ENCODE assay signal across 8 mouse cellular contexts in genomic region chr2:30287027-30287373, GRCm38 (mm10). TPM values are rescaled to one million over a fixed set of nuclear protein-coding genes. Genes with fewer than 3 reads are reported as not detected.
A peak's percentile ranks its signal among the peaks of the same experiment; 100 is the strongest.
DNase-seq lines count a peak whose midpoint lies in the region; ATAC-seq and TF ChIP-seq lines count a peak whose summit lies in the region.

No protein-coding gene starts in this region.

- peak overlapping the region; percentile 83 for H3K4me3 ChIP-seq in lung, embryonic 15.5 days
- H3K4me3 ChIP-seq in liver, embryonic 15.5 days (replicated peaks): peak overlapping the region; percentile 88
- H3K4me3 ChIP-seq in stomach, postnatal 0 days (ENCODE audit: low read depth, low read length): peak overlapping the region; percentile 85

- peak; percentile 30; the same call in 1 of the 2 replicates for TF ChIP-seq CTCF in stomach, postnatal 0 days (IDR thresholded peaks at IDR 0.05; ENCODE audit: low read depth)

- no peaks in the 10 kb centered on the region for H3K27me3 ChIP-seq in lung, embryonic 15.5 days
- no peaks in the 10 kb centered on the region for H3K27me3 ChIP-seq in liver, embryonic 15.5 days
- H3K27me3 ChIP-seq in stomach, postnatal 0 days (ENCODE audit: control insufficient read depth, insufficient read depth, low read length): no peaks in the 10 kb centered on the region

- peak overlapping the region; percentile 58 for H3K27ac ChIP-seq in lung, embryonic 15.5 days
- peak overlapping the region; percentile 71 for H3K27ac ChIP-seq in liver, embryonic 15.5 days (replicated peaks)
- H3K27ac ChIP-seq in stomach, postnatal 0 days (replicated peaks): no peak overlapping the region

- peak overlapping the region; percentile 95 for H3K9ac ChIP-seq in lung, embryonic 15.5 days
- peak overlapping the region; percentile 82 for H3K9ac ChIP-seq in liver, embryonic 15.5 days
- H3K9ac ChIP-seq in stomach, postnatal 0 days (ENCODE audit: low read length): peak overlapping the region; percentile 87

- WGBS in lung, embryonic 15.5 days: under 1% methylated on average over 10 of the region's 10 CpGs
- 0% methylated on average over 10 of the region's 10 CpGs for WGBS in liver, embryonic 15.5 days (ENCODE audit: insufficient replicate concordance)
- WGBS in stomach, postnatal 0 days: under 1% methylated on average over 10 of the region's 10 CpGs

- no peak for ATAC-seq in CD4-positive, CD25-positive, alpha-beta regulatory T cell, adult 4 months
- no peak for ATAC-seq in lung, embryonic 15.5 days (ENCODE audit: borderline replicate concordance, extremely low read depth, low FRiP score, low TSS enrichment)
- no peak for ATAC-seq in liver, embryonic 15.5 days (ENCODE audit: insufficient read depth)
- no peak for ATAC-seq in stomach, postnatal 0 days (ENCODE audit: low FRiP score, low TSS enrichment)

- H3K4me2 ChIP-seq in lung, embryonic 15.5 days: peak overlapping the region; percentile 88
- peak overlapping the region; percentile 97 for H3K4me2 ChIP-seq in liver, embryonic 15.5 days
- peak overlapping the region; percentile 89 for H3K4me2 ChIP-seq in stomach, postnatal 0 days (replicated peaks; ENCODE audit: low read depth)

- peaks cover 22% of the 10 kb centered on the region for H3K4me1 ChIP-seq in lung, embryonic 15.5 days
- peaks cover 41% of the 10 kb centered on the region for H3K4me1 ChIP-seq in liver, embryonic 15.5 days (replicated peaks)
- peaks cover 5% of the 10 kb centered on the region; the same call in 1 of the 2 replicates for H3K4me1 ChIP-seq in stomach, postnatal 0 days (replicated peaks; ENCODE audit: control insufficient read depth, insufficient read depth)

- H3K36me3 ChIP-seq in lung, embryonic 15.5 days: no peaks in the 10 kb centered on the region
- peaks cover 23% of the 10 kb centered on the region for H3K36me3 ChIP-seq in liver, embryonic 15.5 days (replicated peaks)
- no peaks in the 10 kb centered on the region for H3K36me3 ChIP-seq in stomach, postnatal 0 days (ENCODE audit: control insufficient read depth, insufficient read depth, low read length)

- no peak for TF ChIP-seq EP300 in stomach, postnatal 0 days (optimal IDR thresholded peaks at IDR 0.05)

- DNase-seq in CD4-positive, CD25-positive, alpha-beta regulatory T cell, adult 2 months (ENCODE audit: low read depth, low spot score): peak; percentile 45
- DNase-seq in lung, adult 18-20 months: no peak
- peak; percentile 45 for DNase-seq in forelimb bud, embryonic 11.5 days (ENCODE audit: low read depth, low spot score)
- peak; percentile 45 for DNase-seq in stomach, postnatal 0 days (ENCODE audit: low spot score)
- DNase-seq in right cerebral cortex, postnatal 10 days (ENCODE audit: low spot score in 2 of 2): no peak

- no peaks in the 10 kb centered on the region for H3K9me3 ChIP-seq in lung, embryonic 15.5 days
- no peaks in the 10 kb centered on the region for H3K9me3 ChIP-seq in liver, embryonic 15.5 days (replicated peaks)
- H3K9me3 ChIP-seq in stomach, postnatal 0 days (ENCODE audit: control insufficient read depth, low read length): no peaks in the 10 kb centered on the region

RNA-seq across cellular contexts. Expression of gene Nup188, which starts 0.8 kb away (rescaled TPM):
- 10 to 100 TPM; 23.3 to 44.4 TPM for polyA plus RNA-seq in CD4-positive, CD25-positive, alpha-beta regulatory T cell, adult 4 months (2017; shearing (Covaris generic))
- polyA plus RNA-seq in lung, embryonic 15.5 days (2015; fragmentation: Nextera tagmentation; extraction: Ambion mirVana): 28.2 and 30.4 TPM in 2 replicates
- 13.6 and 14.0 TPM in 2 replicates for polyA plus RNA-seq in liver, embryonic 15.5 days (2015; fragmentation: Nextera tagmentation; extraction: Ambion mirVana)
- polyA plus RNA-seq in stomach, postnatal 0 days (2015; fragmentation: Nextera tagmentation; extraction: Ambion mirVana): 8.5 and 9.9 TPM in 2 replicates

RNA-seq across cellular contexts. Expression of gene Dolk, which starts 0.9 kb away (rescaled TPM):
- polyA plus RNA-seq in CD4-positive, CD25-positive, alpha-beta regulatory T cell, adult 4 months (2017; shearing (Covaris generic)): 10 to 100 TPM; 11.3 to 12.8 TPM
- polyA plus RNA-seq in lung, embryonic 15.5 days (2015; fragmentation: Nextera tagmentation; extraction: Ambion mirVana): 28.8 and 31.9 TPM in 2 replicates
- polyA plus RNA-seq in liver, embryonic 15.5 days (2015; fragmentation: Nextera tagmentation; extraction: Ambion mirVana): 12.0 and 14.3 TPM in 2 replicates
- 21.1 and 21.9 TPM in 2 replicates for polyA plus RNA-seq in stomach, postnatal 0 days (2015; fragmentation: Nextera tagmentation; extraction: Ambion mirVana)

RNA-seq across cellular contexts. Expression of gene Gm28038, which starts 6.2 kb away (rescaled TPM):
- polyA plus RNA-seq in CD4-positive, CD25-positive, alpha-beta regulatory T cell, adult 4 months (2017; shearing (Covaris generic)): 1 to 10 TPM in 1 of 2 experiments, not detected in 1; 2.4 TPM
- polyA plus RNA-seq in lung, embryonic 15.5 days (2015; fragmentation: Nextera tagmentation; extraction: Ambion mirVana): not detected in 2 replicates
- not detected in 2 replicates for polyA plus RNA-seq in liver, embryonic 15.5 days (2015; fragmentation: Nextera tagmentation; extraction: Ambion mirVana)
- polyA plus RNA-seq in stomach, postnatal 0 days (2015; fragmentation: Nextera tagmentation; extraction: Ambion mirVana): not detected in 2 replicates

RNA-seq across cellular contexts. Expression of gene Phyhd1, which starts 21.0 kb away (rescaled TPM):
- 1 to 10 TPM; 2.8 to 4.4 TPM for polyA plus RNA-seq in CD4-positive, CD25-positive, alpha-beta regulatory T cell, adult 4 months (2017; shearing (Covaris generic))
- 7.1 and 7.3 TPM in 2 replicates for polyA plus RNA-seq in lung, embryonic 15.5 days (2015; fragmentation: Nextera tagmentation; extraction: Ambion mirVana)
- polyA plus RNA-seq in liver, embryonic 15.5 days (2015; fragmentation: Nextera tagmentation; extraction: Ambion mirVana): 13.0 and 15.7 TPM in 2 replicates
- polyA plus RNA-seq in stomach, postnatal 0 days (2015; fragmentation: Nextera tagmentation; extraction: Ambion mirVana): 5.8 and 7.1 TPM in 2 replicates

RNA-seq across cellular contexts. Expression of gene Gm28035, which starts 46.6 kb away (rescaled TPM):
- under 1 TPM in 1 of 2 experiments, not detected in 1; 0.25 TPM for polyA plus RNA-seq in CD4-positive, CD25-positive, alpha-beta regulatory T cell, adult 4 months (2017; shearing (Covaris generic))
- polyA plus RNA-seq in lung, embryonic 15.5 days (2015; fragmentation: Nextera tagmentation; extraction: Ambion mirVana): 0.10 and 0.25 TPM in 2 replicates
- 0.10 and 0.16 TPM in 2 replicates for polyA plus RNA-seq in liver, embryonic 15.5 days (2015; fragmentation: Nextera tagmentation; extraction: Ambion mirVana)
- 0.05 and 0.11 TPM in 2 replicates for polyA plus RNA-seq in stomach, postnatal 0 days (2015; fragmentation: Nextera tagmentation; extraction: Ambion mirVana)

Comparison
In these comparisons a context has a peak if more than half of its experiments do, and no peak if none do; other contexts are left out.
1. DNase-seq: peak in CD4-positive, CD25-positive, alpha-beta regulatory T cell, adult 2 months (single experiment), forelimb bud, embryonic 11.5 days (single experiment) and stomach, postnatal 0 days (single experiment); none in lung, adult 18-20 months (0 of 2) and right cerebral cortex, postnatal 10 days (0 of 2).
2. Peak in every context shown above with its lines, with median percentiles within 50 percentile points of each other: H3K4me2 ChIP-seq, H3K4me3 ChIP-seq and H3K9ac ChIP-seq.